Mouse (Mus musculus) MEL (cell line): Measurements from ENCODE around the gene 4930579G24Rik. TPM values are rescaled to one million over a fixed set of nuclear protein-coding genes. Genes with fewer than 3 reads are reported as not detected.

Source experiments
- DNase-seq: peaks from one replicate; pipeline ENCODE4 v3.0.0; 2011; ENCODE audit warnings: low read depth, low spot score
- H3K27ac ChIP-seq: 2 replicates; pipeline ENCODE4 v1.5.1; 2012; ENCODE audit warnings: low read depth, mild to moderate bottlenecking, control low read depth, low read length, moderate library complexity; ENCODE audit not compliant: control insufficient read depth
- H3K27me3 ChIP-seq, 2 experiments: fragments of 150-350 bp in 1 of 2; sonication (generic) in 1 of 2; 2 replicates each; pipeline ENCODE4 v1.6.1; 2012; ENCODE audit warnings: low read length in 2 of 2, mild to moderate bottlenecking in 2 of 2, improper control_type of control experiment in 1 of 2, moderate library complexity in 1 of 2; ENCODE audit not compliant: insufficient read depth in 2 of 2, control insufficient read depth in 1 of 2
- H3K36me3 ChIP-seq, 2 experiments: 2 replicates each; pipeline ENCODE4 v1.6.1; 2012 to 2014; ENCODE audit warnings: low read length in 2 of 2, improper control_type of control experiment in 1 of 2, inconsistent platforms in 1 of 2, mild to moderate bottlenecking in 1 of 2; ENCODE audit not compliant: insufficient read depth in 2 of 2, control insufficient read depth in 1 of 2
- H3K4me1 ChIP-seq, 2 experiments: fragments of 150-350 bp in 1 of 2; sonication (generic) in 1 of 2; 2 replicates each; pipeline ENCODE4 v1.6.1; 2012; ENCODE audit warnings: low read length in 2 of 2, improper control_type of control experiment in 1 of 2, mild to moderate bottlenecking in 1 of 2; ENCODE audit not compliant: insufficient read depth in 2 of 2, control insufficient read depth in 1 of 2
- H3K4me3 ChIP-seq, 2 experiments: fragments of 150-350 bp in 1 of 2; sonication (generic) in 1 of 2; 2 replicates each; pipeline ENCODE4 v1.5.1; 2012; ENCODE audit warnings: low read depth in 2 of 2, low read length in 2 of 2, mild to moderate bottlenecking in 2 of 2, moderate library complexity in 2 of 2, control low read depth in 1 of 2, improper control_type of control experiment in 1 of 2; ENCODE audit not compliant: control insufficient read depth in 1 of 2, insufficient read depth in 1 of 2
- H3K79me2 ChIP-seq: 2 replicates; pipeline ENCODE4 v1.6.1; 2012; ENCODE audit warnings: mild to moderate bottlenecking, low read length, moderate library complexity; ENCODE audit not compliant: control insufficient read depth, poor library complexity, insufficient read depth
- H3K9ac ChIP-seq: 2 replicates; pipeline ENCODE4 v1.6.1; 2012; ENCODE audit warnings: low read depth, mild to moderate bottlenecking, control low read depth, low read length, moderate library complexity; ENCODE audit not compliant: control insufficient read depth, poor library complexity, severe bottlenecking
- H3K9me3 ChIP-seq: fragments of 150-350 bp; sonication (generic); replicated peaks from 2 replicates; pipeline ENCODE4 v1.6.1; 2012; ENCODE audit warnings: mild to moderate bottlenecking, low read length, improper control_type of control experiment, moderate library complexity; ENCODE audit not compliant: insufficient read depth
- BHLHE40 ChIP-seq: IDR thresholded peaks from 2 replicates; pipeline ENCODE4 v1.6.1; 2012; ENCODE audit warnings: low read depth, mild to moderate bottlenecking, inconsistent platforms, low read length, improper control_type of control experiment, borderline replicate concordance
- CTCF ChIP-seq, 3 experiments: IDR thresholded peaks in 2 of 3; conservative IDR thresholded peaks in 1 of 3; 2 replicates each; pipeline ENCODE4 v1.5.1; 2011 to 2012; ENCODE audit warnings: low read length in 3 of 3, low read depth in 2 of 3, mild to moderate bottlenecking in 2 of 3, improper control_type of control experiment in 1 of 3, inconsistent platforms in 1 of 3, mixed read lengths in 1 of 3, moderate library complexity in 1 of 3; ENCODE audit not compliant: control insufficient read depth in 1 of 3, insufficient read depth in 1 of 3, poor library complexity in 1 of 3, severe bottlenecking in 1 of 3
- ELF1 ChIP-seq: IDR thresholded peaks from 2 replicates; pipeline ENCODE4 v1.6.1; 2014; ENCODE audit warnings: low read depth, mild to moderate bottlenecking, inconsistent platforms, low read length, improper control_type of control experiment, moderate library complexity
- EP300 ChIP-seq, 2 experiments: IDR thresholded peaks; 2 replicates each; pipeline ENCODE4 v1.6.1; 2011; ENCODE audit warnings: improper control_type of control experiment in 2 of 2, low read length in 2 of 2, low read depth in 1 of 2, mild to moderate bottlenecking in 1 of 2
- ETS1 ChIP-seq: IDR thresholded peaks from 2 replicates; pipeline ENCODE4 v1.6.1; 2012; ENCODE audit warnings: low read depth, mild to moderate bottlenecking, inconsistent platforms, low read length, improper control_type of control experiment, moderate library complexity
- GABPA ChIP-seq: IDR thresholded peaks from 2 replicates; pipeline ENCODE4 v1.6.1; 2012; ENCODE audit warnings: low read depth, mild to moderate bottlenecking, inconsistent platforms, low read length, improper control_type of control experiment, moderate library complexity
- GATA1 ChIP-seq: IDR thresholded peaks from 2 replicates; pipeline ENCODE4 v1.6.1; 2011; ENCODE audit warnings: low read depth, low read length, improper control_type of control experiment
- MAX ChIP-seq: IDR thresholded peaks from 2 replicates; pipeline ENCODE4 v1.6.1; 2011; ENCODE audit warnings: low read length, improper control_type of control experiment
- MAZ ChIP-seq: IDR thresholded peaks from 2 replicates; pipeline ENCODE4 v1.6.1; 2012; ENCODE audit warnings: low read depth, mild to moderate bottlenecking, inconsistent platforms, low read length, improper control_type of control experiment
- MEF2A ChIP-seq: IDR thresholded peaks from 2 replicates; pipeline ENCODE4 v1.6.1; 2014; ENCODE audit warnings: low read depth, mild to moderate bottlenecking, inconsistent platforms, low read length, improper control_type of control experiment; ENCODE audit not compliant: poor library complexity, insufficient replicate concordance, severe bottlenecking; ENCODE audit errors: extremely low read depth
- MXI1 ChIP-seq: IDR thresholded peaks from 2 replicates; pipeline ENCODE4 v1.6.1; 2011; ENCODE audit warnings: mild to moderate bottlenecking, low read depth, low read length, improper control_type of control experiment
- NRF1 ChIP-seq: IDR thresholded peaks from 2 replicates; pipeline ENCODE4 v1.6.1; 2014; ENCODE audit warnings: low read depth, mild to moderate bottlenecking, inconsistent platforms, low read length, improper control_type of control experiment, moderate library complexity; ENCODE audit not compliant: poor library complexity, insufficient read depth, severe bottlenecking
- POLR2A ChIP-seq, 2 experiments: IDR thresholded peaks; 2 replicates each; pipeline ENCODE4 v1.6.1; 2011 to 2012; ENCODE audit warnings: low read length in 2 of 2, mild to moderate bottlenecking in 2 of 2, control low read depth in 1 of 2, improper control_type of control experiment in 1 of 2, low read depth in 1 of 2, moderate library complexity in 1 of 2; ENCODE audit not compliant: control insufficient read depth in 1 of 2, insufficient read depth in 1 of 2, poor library complexity in 1 of 2
- RAD21 ChIP-seq: IDR thresholded peaks from 2 replicates; pipeline ENCODE4 v1.6.1; 2011; ENCODE audit warnings: mild to moderate bottlenecking, low read depth, low read length, improper control_type of control experiment
- SMC3 ChIP-seq: IDR thresholded peaks from 2 replicates; pipeline ENCODE4 v1.6.1; 2011; ENCODE audit warnings: low read depth, low read length, improper control_type of control experiment
- TAL1 ChIP-seq: IDR thresholded peaks from 2 replicates; pipeline ENCODE4 v1.6.1; 2012; ENCODE audit warnings: mild to moderate bottlenecking, inconsistent platforms, low read length, moderate library complexity, mixed read lengths
- TBP ChIP-seq: IDR thresholded peaks from 2 replicates; pipeline ENCODE4 v1.8.0; 2011; ENCODE audit warnings: low read depth, low read length, improper control_type of control experiment
- TCF12 ChIP-seq: IDR thresholded peaks from 2 replicates; pipeline ENCODE4 v1.6.1; 2014; ENCODE audit warnings: low read depth, mild to moderate bottlenecking, inconsistent platforms, low read length, improper control_type of control experiment, moderate library complexity
- UBTF ChIP-seq: IDR thresholded peaks from 2 replicates; pipeline ENCODE4 v1.6.1; 2012; ENCODE audit warnings: low read depth, mild to moderate bottlenecking, inconsistent platforms, low read length, improper control_type of control experiment, moderate library complexity, borderline replicate concordance; ENCODE audit not compliant: insufficient read depth
- USF1 ChIP-seq: IDR thresholded peaks from 2 replicates; pipeline ENCODE4 v1.6.1; 2014; ENCODE audit warnings: low read depth, mild to moderate bottlenecking, inconsistent platforms, low read length, improper control_type of control experiment, moderate library complexity
- ZC3H11A ChIP-seq: IDR thresholded peaks from 2 replicates; pipeline ENCODE4 v1.6.1; 2012; ENCODE audit warnings: low read depth, mild to moderate bottlenecking, inconsistent platforms, low read length, improper control_type of control experiment
- ZNF384 ChIP-seq: IDR thresholded peaks from 2 replicates; pipeline ENCODE4 v1.6.1; 2012; ENCODE audit warnings: low read depth, mild to moderate bottlenecking, inconsistent platforms, low read length, improper control_type of control experiment
- polyA plus RNA-seq, 2 experiments: library from polyadenylated mRNA; stranded (reverse) in 1 of 2; unstranded in 1 of 2; fragments of >175 nt in 1 of 2; fragments of >200 nt in 1 of 2; gene quantifications; 2 replicates each; pipeline versions ENCODE4 v1.2.1 to v1.2.4; 2012; ENCODE audit warnings: low replicate concordance in 2 of 2, low read depth in 1 of 2; ENCODE audit not compliant: insufficient read length in 2 of 2, insufficient read depth in 1 of 2, missing spikeins in 1 of 2
- total RNA-seq: library from RNA; depleted of rRNA; stranded (reverse); fragments of 300-350 nt; gene quantifications from 2 replicates; pipeline ENCODE4 v1.2.3, GENCODE M21; 2012

The 4930579G24Rik gene
- total and polyA plus RNA-seq, 3 experiments = 8.5 to 10.7 TPM; not detected in 1

GRCm38 (mm10) chr3:79652129-79652528 lies 23.2 kb downstream of the 4930579G24Rik start:
- no peaks in the 10 kb centered on the region for H3K4me1 ChIP-seq
- DNase-seq = no peak
- no peak overlapping the region for H3K9ac ChIP-seq
- no peak overlapping the region for H3K4me3 ChIP-seq
- TF ChIP-seq SMC3 (no peak), TCF12 (no peak), ZC3H11A (no peak), MXI1 (no peak), RAD21 (no peak), MAZ (no peak), USF1 (no peak), ETS1 (no peak), GABPA (no peak), GATA1 (no peak), MEF2A (no peak), UBTF (no peak)
- H3K36me3 ChIP-seq = no peaks in the 10 kb centered on the region
- no peaks in the 10 kb centered on the region for H3K79me2 ChIP-seq
- no peaks in the 10 kb centered on the region for H3K9me3 ChIP-seq
- no peak overlapping the region for H3K27ac ChIP-seq
- peaks cover 6 to 8% of the 10 kb centered on the region in 2 experiments; a peak in 3 of 4 replicates for H3K27me3 ChIP-seq

- H3K36me3 ChIP-seq = no peaks in the 10 kb centered on the region
- no peaks in the 10 kb centered on the region for H3K4me1 ChIP-seq
- no peak overlapping the region for H3K27ac ChIP-seq
- H3K9me3 ChIP-seq = no peaks in the 10 kb centered on the region
- TF ChIP-seq UBTF (no peak), TCF12 (peak; percentile 53; the same call in 1 of the 2 replicates)
- TF ChIP-seq, all 39 proteins: peak for 1
- Histone ChIP-seq H3K4me3 (no peak overlapping the region), H3K27me3 (peaks cover 0 to 3% of the 10 kb centered on the region in 2 experiments; a peak in 3 of 4 replicates), H3K9ac (no peak overlapping the region), H3K79me2 (no peaks in the 10 kb centered on the region)
- peak; percentile 11 for DNase-seq
Observed at GRCm38 (mm10) chr3:79656682-79657081, 27.8 kb downstream of the 4930579G24Rik start.

GRCm38 (mm10) chr3:79664787-79665408 lies 36.0 kb downstream of the 4930579G24Rik start:
- Histone ChIP-seq H3K36me3 (no peaks in the 10 kb centered on the region), H3K4me3 (no peak overlapping the region), H3K4me1 (no peaks in the 10 kb centered on the region), H3K79me2 (no peaks in the 10 kb centered on the region), H3K9ac (no peak overlapping the region), H3K27ac (no peak overlapping the region), H3K27me3 (peaks cover 0 to 6% of the 10 kb centered on the region in 2 experiments; a peak in 2 of 4 replicates), H3K9me3 (no peaks in the 10 kb centered on the region)
- no peak for TF ChIP-seq EP300 (IDR thresholded peaks at IDR 0.05; ENCODE audit: low read depth in 1 of 2, low read length in 2 of 2)
- TF ChIP-seq MEF2A = no peak
- TF ChIP-seq ZNF384 = no peak
- no peak for TF ChIP-seq GABPA
- no peak for TF ChIP-seq NRF1
- TF ChIP-seq TAL1 = no peak
- TF ChIP-seq BHLHE40 = no peak
- no peak for TF ChIP-seq POLR2A (IDR thresholded peaks at IDR 0.05; ENCODE audit: control insufficient read depth in 1 of 2, insufficient read depth in 1 of 2, low read depth in 1 of 2, low read length in 2 of 2, poor library complexity in 1 of 2)
- peak; percentile 69 for TF ChIP-seq SMC3
- TF ChIP-seq RAD21 = peak; percentile 56
- TF ChIP-seq MAX = no peak
- TF ChIP-seq ZC3H11A = no peak
- TF ChIP-seq CTCF (IDR thresholded peaks at IDR 0.05 in 2 of 3, conservative IDR thresholded peaks at IDR 0.05 in 1 of 3; ENCODE audit: control insufficient read depth in 1 of 3, insufficient read depth in 1 of 3, low read depth in 2 of 3, low read length in 3 of 3, poor library complexity in 1 of 3, severe bottlenecking in 1 of 3) = peak; percentile 20 to 80 (median 68); a peak in 5 of 6 replicates
- TF ChIP-seq TCF12 = no peak
- no peak for TF ChIP-seq ELF1
- TF ChIP-seq TBP = no peak
- peak; percentile 66 for DNase-seq
